15 mouse cellular contexts compared by ENCODE assay signal in the genomic region with DNA sequence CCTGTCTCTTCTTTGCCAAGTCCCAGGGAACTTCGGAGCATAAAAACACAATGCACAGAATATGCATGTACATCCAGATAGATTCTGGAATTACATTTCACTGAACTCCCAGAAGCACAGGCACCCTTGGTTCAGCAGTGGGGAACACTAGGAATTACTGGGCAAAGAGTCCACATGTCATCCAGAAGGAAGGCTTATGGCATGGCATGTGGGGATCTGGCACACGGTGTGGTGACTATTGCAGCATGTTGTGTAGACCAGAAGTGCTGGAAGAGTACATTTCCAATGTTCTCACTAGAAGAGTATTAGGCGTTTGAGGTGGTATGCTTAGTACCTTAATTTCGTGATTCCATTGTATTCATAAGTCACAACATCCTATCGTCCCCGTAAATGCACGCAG.
"Had no signal": no experiment of that assay in that cellular context is flagged by ENCODE, and none has a peak within 500 bp of the region (broad histone marks: within the 10 kb centered on the region; RNA-seq: fewer than 3 reads in every experiment).

No protein-coding gene starts in this region.

- H3K27ac ChIP-seq: macrophage; midbrain, embryonic 13.5 days; midbrain, embryonic 15.5 days; neural tube, embryonic 12.5 days; stomach, embryonic 15.5 days; stomach, postnatal 0 days had no signal

- DNase-seq: lung, adult 18-20 months; lung, embryonic 14.5 days; lung, postnatal 14 days; lung, postnatal 36 days; right cerebral cortex, postnatal 14 days; thymus, adult 2 months; thymus, postnatal 25 days; thymus, postnatal 4 days had no signal

- H3K4me3 ChIP-seq: megakaryocyte, embryonic 14.5 days; midbrain, embryonic 13.5 days; midbrain, embryonic 15.5 days; neural tube, embryonic 12.5 days; stomach, embryonic 15.5 days had no signal
